Mouse (Mus musculus): ENCODE measurements around the gene Ptprq.

- TF ChIP-seq TAL1 (IDR thresholded peaks at IDR 0.05; ENCODE audit: low read length): no peak
- TF ChIP-seq GATA1 (IDR thresholded peaks at IDR 0.05; ENCODE audit: low read length): no peak
Observed at GRCm38 (mm10) chr10:107719806-107720205, at the start of gene Ptprq.

Measured in erythroblast, embryonic 14.5 days (primary cell).